Mouse (Mus musculus) embryo, embryonic 11.5 days (tissue): ENCODE measurements around the gene Olfr331.
"Not testable (repeated sequence)": the region's sequence is repeated elsewhere in the genome, so short reads cannot be mapped to it uniquely, and the experiment has no call there.

Experiments
- DNase-seq: peaks from one replicate; pipeline ENCODE4 v3.0.0-alpha.2; 2012; ENCODE audit warnings: low read depth, low spot score

Olfr331 gene

DNA sequence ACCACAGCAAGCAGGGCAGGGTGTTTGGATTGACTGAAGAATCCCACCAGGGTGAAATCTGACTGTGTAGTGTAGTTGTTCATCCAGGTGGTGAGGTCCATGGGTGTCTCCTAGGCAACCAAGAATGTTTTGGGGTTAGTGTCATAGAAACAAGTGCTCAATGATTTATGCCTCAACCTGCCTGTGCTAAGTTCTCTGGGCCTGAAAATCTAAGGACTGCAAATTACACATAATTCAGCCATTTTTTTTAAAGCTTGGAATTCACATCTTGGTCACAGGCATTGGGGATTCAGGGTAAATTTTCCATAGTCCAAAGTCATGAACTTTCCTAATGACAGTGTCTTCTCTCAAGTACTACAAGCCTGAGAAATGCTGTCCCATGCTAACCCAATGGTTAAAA, at the start of gene Olfr331:
TSS of gene Olfr331 (minus strand) at position 101 of the 400 bp plus-strand sequence.
- not testable (repeated sequence) for DNase-seq

DNA sequence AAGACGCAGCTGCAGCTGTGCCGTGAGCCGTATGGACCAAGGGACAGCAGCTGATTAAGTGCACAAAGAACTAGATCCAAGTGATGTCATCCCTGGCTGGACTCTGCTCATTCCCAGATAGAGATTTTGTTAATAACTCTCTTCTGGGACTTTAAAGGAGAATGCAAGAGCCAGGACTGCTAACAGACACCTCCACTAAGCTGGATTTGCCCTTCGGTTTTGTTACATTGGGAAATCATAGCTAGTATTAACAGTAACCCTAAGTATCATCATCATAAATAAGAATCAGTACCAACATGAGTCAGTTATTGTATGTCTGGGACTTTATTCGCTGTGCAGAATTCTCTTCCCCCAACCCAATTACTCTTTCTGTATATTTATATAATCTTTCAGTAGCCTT, 44.0 kb upstream of the Olfr331 start, which contains the start of gene Olfr329-ps:
TSS of gene Olfr329-ps (minus strand) at position 101 of the 400 bp plus-strand sequence.
- no peak for DNase-seq

DNA sequence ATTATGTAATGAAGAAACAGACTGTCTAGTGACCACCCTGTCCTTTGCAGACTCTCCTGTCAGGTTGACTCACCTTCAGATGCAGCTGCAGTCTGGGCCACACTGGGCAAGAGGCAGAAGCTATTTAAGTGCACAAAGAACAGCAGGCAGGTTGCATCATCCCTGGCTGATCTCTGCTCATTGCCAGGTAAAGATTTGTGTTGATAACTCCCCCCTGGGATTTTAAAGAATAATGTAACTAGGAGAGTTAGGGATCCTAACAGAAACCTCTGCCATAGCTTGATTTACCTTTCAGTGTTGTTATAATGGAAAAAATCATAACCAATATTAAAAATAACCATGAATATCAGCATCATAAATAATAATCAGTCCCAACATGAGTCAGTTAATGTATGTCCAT, 32.4 kb upstream of the Olfr331 start, which contains the start of gene Olfr330:
TSS of gene Olfr330 (minus strand) at position 101 of the 400 bp plus-strand sequence.
- not testable (repeated sequence) for DNase-seq

DNA sequence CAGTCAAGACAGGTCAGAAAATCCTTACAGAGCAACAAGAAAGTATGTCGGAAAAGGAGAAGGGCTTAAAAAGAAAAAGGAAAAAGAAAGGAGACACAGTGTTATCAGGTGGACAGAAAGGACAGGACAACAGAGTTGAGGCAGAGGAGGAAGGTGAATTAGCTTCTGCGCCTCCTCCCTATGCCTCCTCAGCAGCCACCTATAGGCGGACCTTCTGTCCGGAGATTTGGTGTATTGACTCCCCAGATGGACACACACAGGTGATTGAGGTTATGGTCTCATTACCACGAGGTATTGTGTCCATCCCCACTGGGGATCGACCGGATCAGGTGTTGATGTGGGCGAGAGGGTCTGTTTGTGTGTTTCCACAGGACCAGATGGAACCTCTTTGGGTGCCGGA, 17.4 kb upstream of the Olfr331 start:
- DNase-seq = not testable (repeated sequence)

DNA sequence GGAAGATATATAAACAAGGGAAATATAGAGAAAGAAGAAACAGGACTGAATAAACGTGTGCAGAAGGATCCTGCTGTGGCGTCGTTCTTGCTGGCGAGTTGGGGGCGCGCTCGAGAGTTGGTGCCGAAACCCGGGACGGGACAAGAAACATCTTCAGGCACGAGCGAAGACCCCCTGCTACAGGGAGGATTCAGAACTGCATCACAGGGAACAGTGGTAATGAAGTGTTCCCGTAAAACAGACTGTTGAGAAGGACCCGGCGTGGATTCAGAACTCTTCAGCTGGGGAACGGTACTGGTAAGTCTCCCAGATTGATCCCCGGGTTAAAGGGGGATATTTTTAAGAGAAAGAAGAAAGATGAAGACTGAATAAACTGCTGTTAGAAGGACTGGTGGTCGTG, 16.5 kb upstream of the Olfr331 start:
- not testable (repeated sequence) for DNase-seq

DNA sequence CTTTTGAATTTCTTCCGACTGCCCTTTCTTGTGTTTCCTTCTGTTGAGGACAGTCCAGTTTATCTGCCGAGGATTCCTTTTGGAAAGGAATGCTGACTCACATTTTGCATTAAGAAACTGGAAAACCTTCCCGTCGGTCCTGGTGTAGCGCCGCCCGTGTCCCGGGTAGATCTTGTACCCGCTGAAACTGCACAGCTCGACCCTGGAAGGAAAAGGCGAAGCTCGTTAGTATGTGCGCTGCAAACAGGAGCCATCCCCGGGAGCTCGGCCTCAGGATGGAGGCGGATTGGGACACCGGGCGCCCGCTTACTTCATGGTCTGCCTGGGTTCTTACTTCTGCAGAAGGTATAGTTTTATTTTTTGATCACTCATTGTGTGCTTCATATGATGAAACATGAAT, 6.7 kb upstream of the Olfr331 start:
- DNase-seq = not testable (repeated sequence)

DNA sequence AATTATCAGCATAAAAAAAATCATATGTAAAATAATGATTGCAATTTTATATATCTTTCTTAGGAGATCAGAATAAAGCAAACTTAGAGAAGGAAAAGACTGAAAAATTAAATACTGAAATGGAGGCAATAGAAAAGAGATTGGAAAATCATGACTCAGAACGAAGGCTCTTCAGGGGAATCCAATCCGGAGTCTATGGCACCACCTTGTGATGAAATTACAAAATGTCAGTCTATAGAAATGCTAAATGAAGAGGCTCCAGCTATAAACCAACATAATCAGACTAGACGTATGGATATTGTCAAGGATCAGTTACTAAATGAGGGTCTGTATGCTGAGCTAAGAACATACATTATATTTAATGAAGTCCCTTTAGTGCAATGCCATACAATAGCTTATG, 3.1 kb downstream of the Olfr331 start:
- no peak for DNase-seq

DNA sequence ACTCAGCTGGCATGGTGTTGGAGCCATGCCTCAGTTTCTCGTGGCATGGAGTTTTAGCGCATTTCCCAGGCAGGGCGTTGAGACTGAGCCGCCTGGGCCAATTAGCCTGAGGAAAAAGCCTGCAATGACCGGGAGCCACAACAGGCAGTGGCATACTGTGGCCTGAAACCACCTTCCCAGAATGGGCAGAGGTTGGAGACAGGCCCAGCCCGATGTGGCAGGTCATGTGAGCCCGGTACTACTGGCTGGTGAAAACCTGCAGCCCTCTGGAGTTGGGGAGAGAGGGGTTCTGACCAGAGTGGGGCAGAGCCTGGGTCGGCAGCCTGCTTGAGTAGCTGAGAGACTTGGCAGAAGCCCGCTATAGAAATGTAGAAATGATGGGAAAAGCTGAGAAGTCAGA, 3.6 kb downstream of the Olfr331 start:
- no peak for DNase-seq

DNA sequence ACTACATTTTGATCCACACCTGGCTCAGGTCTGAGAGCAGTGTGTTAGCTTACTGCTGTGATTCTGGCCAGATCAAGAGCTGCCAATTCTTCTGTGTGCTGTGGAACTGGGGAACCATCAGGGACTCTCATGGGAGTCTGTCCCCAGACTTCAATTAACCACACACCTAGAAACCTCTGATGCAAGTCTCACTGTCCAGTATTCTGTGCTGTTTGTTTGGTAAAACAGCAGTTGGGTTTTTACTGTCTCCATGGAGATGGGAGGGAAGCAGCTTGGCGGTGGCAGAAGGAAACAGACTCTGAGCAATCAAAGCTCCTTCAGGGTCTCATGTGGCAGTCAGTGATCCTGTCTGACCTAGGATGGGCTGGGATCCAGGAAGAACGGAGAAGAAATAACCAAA, 9.9 kb downstream of the Olfr331 start, which contains the start of gene Olfr332:
TSS of gene Olfr332 (minus strand) at position 101 of the 400 bp plus-strand sequence.
- no peak for DNase-seq

DNA sequence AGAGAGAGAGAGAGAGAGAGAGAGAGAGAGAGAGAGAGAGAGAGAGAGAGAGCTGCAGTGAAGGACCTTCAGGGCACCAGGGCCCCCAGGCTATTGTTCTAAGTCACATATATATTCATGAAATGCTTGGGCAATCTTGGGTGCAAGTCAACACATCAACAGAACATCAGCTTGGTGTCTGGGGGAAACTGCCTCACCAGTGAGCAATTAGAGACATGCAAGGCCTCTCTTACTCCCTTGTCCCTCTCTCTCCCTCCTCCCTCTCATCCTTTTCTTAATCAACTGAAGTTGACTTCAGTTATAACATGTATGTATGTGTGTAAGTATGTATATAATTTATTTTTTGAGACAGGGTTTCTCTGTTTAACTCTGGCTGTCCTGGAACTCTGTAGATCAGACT, 40.2 kb downstream of the Olfr331 start, which contains the start of gene Olfr30:
TSS of gene Olfr30 (minus strand) at position 101 of the 400 bp plus-strand sequence.
- DNase-seq = no peak

DNA sequence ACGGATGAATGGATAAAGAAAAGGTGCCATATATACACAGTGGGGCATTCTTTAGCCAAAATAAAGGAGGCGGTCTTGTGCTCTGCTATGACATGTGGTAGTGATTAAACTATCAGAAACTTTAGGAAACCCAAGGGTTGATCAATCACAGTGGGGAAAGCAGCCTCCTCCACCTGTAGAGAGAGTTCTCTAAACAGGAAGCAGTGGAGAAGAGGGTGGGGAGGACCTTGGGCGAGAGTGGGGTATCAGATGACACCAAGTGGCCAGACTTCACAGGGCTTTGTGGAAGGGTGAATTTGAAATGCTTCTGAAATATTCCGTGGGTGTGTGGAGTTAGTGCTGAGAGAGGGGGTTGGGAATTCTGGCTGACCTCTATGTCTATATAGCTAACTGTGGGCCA, 48.8 kb downstream of the Olfr331 start:
- no peak for DNase-seq

DNA sequence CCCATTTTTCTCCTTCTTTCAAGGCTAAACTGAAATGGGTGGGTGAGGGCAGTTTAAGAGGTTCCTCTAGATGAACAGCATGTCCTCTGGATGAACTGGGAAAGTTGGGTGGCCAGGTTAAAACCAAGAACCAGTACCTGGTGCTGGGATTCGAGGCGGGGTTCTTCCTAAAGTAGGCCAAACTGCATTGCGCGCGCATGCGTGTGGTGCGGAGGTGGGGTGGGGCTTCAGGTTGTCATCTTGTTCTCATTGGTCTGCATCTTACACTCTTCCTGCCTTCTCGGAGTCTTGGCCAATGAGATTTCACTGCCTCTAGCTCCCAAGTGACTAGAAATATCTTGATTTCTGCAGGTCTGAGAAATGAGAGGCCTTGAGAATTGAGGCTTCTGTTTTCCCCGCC, 49.6 kb downstream of the Olfr331 start, which contains the start of gene Lypd9:
TSS of gene Lypd9 (minus strand) at position 165 of the 400 bp plus-strand sequence.
- DNase-seq = no peak
